Mouse (Mus musculus) liver, adult 10 weeks (tissue): ENCODE results near the gene Ip6k3. TPM values are rescaled to one million over a fixed set of nuclear protein-coding genes. Genes with fewer than 3 reads are reported as not detected.

ENCODE experiments used
- polyA plus RNA-seq: library from polyadenylated mRNA; stranded (reverse); fragments of 350-450 nt; fragmentation: Illumina TruSeq; extraction: RNeasy Lipid Tissue Mini Kit (QIAGEN cat#74804); gene quantifications from one replicate; pipeline ENCODE4 v1.2.3, GENCODE M21; 2014; ENCODE audit warnings: low read depth, low replicate concordance

The Ip6k3 gene
- polyA plus RNA-seq = not detected

DNA sequence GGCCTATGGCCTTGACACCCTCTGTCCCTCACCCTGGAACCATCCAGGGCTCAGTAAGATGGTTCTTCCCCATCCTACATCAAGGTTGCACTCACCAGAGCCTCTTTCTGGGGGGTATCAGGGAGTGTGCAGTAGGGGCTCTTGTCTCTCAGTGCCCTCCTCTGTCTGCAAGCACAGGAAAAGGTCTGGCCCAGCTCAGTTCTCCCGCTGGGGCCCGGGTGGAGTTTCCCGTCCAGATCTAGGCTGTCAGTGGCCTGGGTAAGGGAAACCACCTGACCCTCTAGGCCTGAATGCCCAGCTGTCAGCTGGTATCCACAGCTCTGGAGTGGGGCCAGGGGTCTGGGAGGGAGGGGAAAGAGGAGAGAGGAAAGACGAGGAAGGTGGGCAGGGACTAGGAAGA, at the start of gene Ip6k3:
Ip6k3 (minus strand) TSS at position 251 of the 400 bp plus-strand sequence.

DNA sequence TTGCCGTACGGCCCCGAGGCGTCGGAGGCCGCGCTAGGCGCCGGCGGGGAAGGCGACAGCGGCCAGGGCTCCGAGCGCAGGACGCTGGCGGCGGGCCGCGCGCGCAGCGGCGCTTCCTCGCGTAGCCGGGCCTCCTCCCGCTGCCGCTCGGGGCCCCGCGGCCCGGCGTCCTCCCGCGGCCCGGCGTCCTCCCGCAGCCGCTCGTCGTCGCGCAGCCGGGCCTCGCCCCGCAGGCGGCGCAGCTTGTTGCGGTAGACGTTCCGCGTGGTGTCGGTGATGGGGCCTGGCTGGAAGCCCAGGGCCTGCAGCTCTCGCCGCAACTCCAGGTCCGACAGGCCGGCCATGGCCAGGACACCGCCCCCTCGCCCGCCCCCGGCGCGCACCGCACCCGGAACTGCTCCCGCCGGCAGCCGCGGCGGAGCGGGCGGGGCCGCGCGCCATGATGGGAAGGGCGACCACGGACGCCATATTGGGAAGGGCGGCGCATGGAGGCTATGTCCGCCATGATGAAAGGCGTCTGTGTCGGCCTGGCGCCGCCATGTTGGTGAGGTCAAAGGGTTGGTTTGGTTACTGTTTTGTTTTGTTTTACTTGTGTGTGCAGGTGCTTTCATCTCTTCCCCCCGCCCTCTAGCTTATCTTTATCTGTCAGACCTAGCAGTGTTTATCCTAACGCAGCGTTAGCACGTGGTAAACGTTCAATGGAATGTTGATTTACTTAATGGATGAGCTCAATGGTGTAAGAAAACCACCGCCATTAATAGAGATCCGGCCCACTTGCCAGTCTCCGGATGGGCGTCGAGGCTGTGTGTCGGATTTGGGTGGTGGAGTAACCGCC, 36.7 kb upstream of the Ip6k3 start, which contains the start of gene Lemd2:
Lemd2 (minus strand) TSS at position 395 of the 835 bp plus-strand sequence.

DNA sequence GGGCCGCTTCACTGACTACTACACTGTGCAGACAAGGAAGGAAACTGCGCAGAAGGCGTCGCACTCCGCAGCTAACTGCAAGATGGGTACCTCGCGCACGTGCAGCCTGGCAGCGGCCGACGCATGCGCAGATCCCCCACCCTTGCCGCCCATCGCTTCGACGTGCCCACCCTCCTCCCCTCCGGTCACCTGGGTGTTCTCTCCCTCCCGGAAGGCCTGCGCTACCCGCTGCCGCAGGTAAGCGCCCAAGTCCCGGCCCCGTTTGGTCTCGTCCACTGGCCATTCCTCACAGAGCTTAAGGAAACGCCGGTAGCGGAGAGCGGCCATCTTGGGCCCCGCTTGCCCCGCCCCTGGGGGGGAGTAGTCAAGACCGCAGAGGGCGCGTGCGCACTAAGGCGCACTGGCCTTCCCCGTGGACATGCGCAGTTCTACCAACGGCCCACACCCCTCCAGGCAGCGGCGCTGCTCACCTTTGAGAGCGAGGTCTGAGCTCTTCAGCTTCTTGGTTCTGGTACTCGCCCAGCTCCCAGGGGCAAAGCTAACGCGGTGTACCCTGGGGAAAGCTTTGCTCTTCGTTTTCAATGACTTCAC, 33.9 kb downstream of the Ip6k3 start, which contains the start of gene Uqcc2:
Uqcc2 (minus strand) TSS at position 366 of the 591 bp plus-strand sequence.

Other genes with a start within 250 kb of the Ip6k3 start
- 1.9 TPM for gene Phf1, start 234.7 kb downstream of the Ip6k3 start, polyA plus RNA-seq
- 20.1 TPM for gene Cuta, start 228.2 kb downstream of the Ip6k3 start, polyA plus RNA-seq
- 0.29 TPM for gene Syngap1, start 226.5 kb downstream of the Ip6k3 start, polyA plus RNA-seq
- 5.8 TPM for gene Zbtb9, start 194.6 kb downstream of the Ip6k3 start, polyA plus RNA-seq
- 1.5 TPM for gene Bak1, start 138.8 kb downstream of the Ip6k3 start, polyA plus RNA-seq
- gene Itpr3, start 110.5 kb downstream of the Ip6k3 start, polyA plus RNA-seq = 0.08 TPM
- 12.9 TPM for gene Uqcc2, start 33.9 kb downstream of the Ip6k3 start, polyA plus RNA-seq
- 1.3 TPM for gene Lemd2, start 36.7 kb upstream of the Ip6k3 start, polyA plus RNA-seq